Mouse (Mus musculus): ENCODE results near the gene Celsr3. TPM values are rescaled to one million over a fixed set of nuclear protein-coding genes. Genes with fewer than 3 reads are reported as not detected.
A peak's percentile ranks its signal among the peaks of the same experiment; 100 is the strongest.

The Celsr3 gene
- polyA plus RNA-seq, 1 experiment from 2014 or later, result 13.8 TPM

GRCm38 (mm10) chr9:108808163-108808665 lies 17.9 kb upstream of the Celsr3 start, which contains the start of gene Nckipsd:
TSS of gene Nckipsd (plus strand) at chr9:108808368.
- Histone ChIP-seq H3K4me1 (peaks cover 13% of the 10 kb centered on the region), H3K4me3 (peak within 1 kb of the TSS; percentile 73), H3K27ac (replicated peaks) (0 out of 2 replicates have a peak within 1 kb of the TSS, but pooled peaks have one; percentile 35), H3K36me3 (peaks cover 67% of the 10 kb centered on the region), H3K4me2 (replicated peaks) (peak within 1 kb of the TSS; percentile 86), H3K9ac (replicated peaks) (peak within 1 kb of the TSS; percentile 74), H3K27me3 (no peaks in the 10 kb centered on the region), H3K9me3 (no peaks in the 10 kb centered on the region)
- peak; percentile 91 for ATAC-seq (ENCODE audit: low FRiP score, low read depth)
- under 1% methylated on average over 59 of the region's 62 CpGs for WGBS

- 62% methylated on average over 5 of the region's 5 CpGs for WGBS
- Histone ChIP-seq H3K4me2 (replicated peaks) (peak overlapping the region; percentile 86), H3K36me3 (peaks cover 67% of the 10 kb centered on the region), H3K4me1 (peaks cover 13% of the 10 kb centered on the region), H3K4me3 (peak overlapping the region; percentile 73), H3K27me3 (no peaks in the 10 kb centered on the region), H3K9ac (replicated peaks) (peak overlapping the region; percentile 74), H3K27ac (replicated peaks) (no peak overlapping the region), H3K9me3 (no peaks in the 10 kb centered on the region)
- ATAC-seq (ENCODE audit: low FRiP score, low read depth), result no peak
These were observed 16.9 kb upstream of the Celsr3 start for GRCm38 (mm10) chr9:108809188-108809587.

- H3K36me3 ChIP-seq, result peaks cover 67% of the 10 kb centered on the region
- H3K9me3 ChIP-seq, result no peaks in the 10 kb centered on the region
- no peaks in the 10 kb centered on the region for H3K27me3 ChIP-seq
- H3K4me1 ChIP-seq, result peaks cover 13% of the 10 kb centered on the region
- ATAC-seq (ENCODE audit: low FRiP score, low read depth), result no peak
- H3K27ac ChIP-seq (replicated peaks), result no peak overlapping the region
- WGBS, result 80% methylated on average over 6 of the region's 6 CpGs
- no peak overlapping the region for H3K9ac ChIP-seq (replicated peaks)
- H3K4me3 ChIP-seq, result no peak overlapping the region
- 0 out of 2 replicates have a peak overlapping the region, but pooled peaks have one; percentile 86 for H3K4me2 ChIP-seq (replicated peaks)
These were observed 16.4 kb upstream of the Celsr3 start for GRCm38 (mm10) chr9:108809723-108810122.

GRCm38 (mm10) chr9:108810516-108810915 lies 15.6 kb upstream of the Celsr3 start:
- no peak overlapping the region for H3K4me3 ChIP-seq
- no peak overlapping the region for H3K4me2 ChIP-seq (replicated peaks)
- ATAC-seq (ENCODE audit: low FRiP score, low read depth), result no peak
- no peaks in the 10 kb centered on the region for H3K9me3 ChIP-seq
- H3K9ac ChIP-seq (replicated peaks), result no peak overlapping the region
- WGBS, result 85% methylated on average over 5 of the region's 5 CpGs
- H3K36me3 ChIP-seq, result peaks cover 67% of the 10 kb centered on the region
- H3K27ac ChIP-seq (replicated peaks), result no peak overlapping the region
- H3K27me3 ChIP-seq, result no peaks in the 10 kb centered on the region
- H3K4me1 ChIP-seq, result peaks cover 13% of the 10 kb centered on the region

GRCm38 (mm10) chr9:108815557-108815956 lies 10.6 kb upstream of the Celsr3 start:
- H3K9me3 ChIP-seq, result no peaks in the 10 kb centered on the region
- H3K36me3 ChIP-seq, result peaks cover 71% of the 10 kb centered on the region

GRCm38 (mm10) chr9:108819495-108819894 lies 6.6 kb upstream of the Celsr3 start:
- no peak overlapping the region for H3K27ac ChIP-seq (replicated peaks)
- H3K4me2 ChIP-seq (replicated peaks), result no peak overlapping the region
- WGBS, result 56% methylated on average over 3 of the region's 3 CpGs
- H3K27me3 ChIP-seq, result peaks cover 13% of the 10 kb centered on the region
- peaks cover 8% of the 10 kb centered on the region; the same call in 1 of the 2 replicates for H3K4me1 ChIP-seq
- no peaks in the 10 kb centered on the region for H3K9me3 ChIP-seq
- H3K36me3 ChIP-seq, result peaks cover 35% of the 10 kb centered on the region
- ATAC-seq (ENCODE audit: low FRiP score, low read depth), result no peak
- no peak overlapping the region for H3K9ac ChIP-seq (replicated peaks)
- no peak overlapping the region for H3K4me3 ChIP-seq

More at GRCm38 (mm10) chr9:108815557-108815956, 10.6 kb upstream of the Celsr3 start:
- no peaks in the 10 kb centered on the region for H3K27me3 ChIP-seq
- no peaks in the 10 kb centered on the region for H3K4me1 ChIP-seq
- H3K4me3 ChIP-seq, result no peak overlapping the region
- H3K4me2 ChIP-seq (replicated peaks), result no peak overlapping the region
- WGBS, result 93% methylated on average over 7 of the region's 7 CpGs
- H3K27ac ChIP-seq (replicated peaks), result no peak overlapping the region
- no peak overlapping the region for H3K9ac ChIP-seq (replicated peaks)
- ATAC-seq (ENCODE audit: low FRiP score, low read depth), result no peak

- peaks cover 14% of the 10 kb centered on the region; the same call in 1 of the 2 replicates for H3K4me1 ChIP-seq
- H3K27ac ChIP-seq (replicated peaks), result no peak overlapping the region
- no peak for ATAC-seq (ENCODE audit: low FRiP score, low read depth)
- H3K9me3 ChIP-seq, result no peaks in the 10 kb centered on the region
- WGBS, result 69% methylated on average over 5 of the region's 5 CpGs
- H3K4me2 ChIP-seq (replicated peaks), result no peak overlapping the region
- H3K9ac ChIP-seq (replicated peaks), result no peak overlapping the region
- peaks cover 29% of the 10 kb centered on the region for H3K36me3 ChIP-seq
- H3K4me3 ChIP-seq, result no peak overlapping the region
- peaks cover 19% of the 10 kb centered on the region for H3K27me3 ChIP-seq
These were observed 6.0 kb upstream of the Celsr3 start for GRCm38 (mm10) chr9:108820077-108820476.

- ATAC-seq (ENCODE audit: low FRiP score, low read depth), result no peak
- H3K4me1 ChIP-seq, result peaks cover 37% of the 10 kb centered on the region
- peak overlapping the region; percentile 77 for H3K4me3 ChIP-seq
- H3K27me3 ChIP-seq, result peaks cover 59% of the 10 kb centered on the region
- peak overlapping the region; percentile 34 for H3K9ac ChIP-seq (replicated peaks)
- H3K27ac ChIP-seq (replicated peaks), result peak overlapping the region; percentile 70
- WGBS, result 4% methylated on average over 25 of the region's 25 CpGs
- no peaks in the 10 kb centered on the region for H3K9me3 ChIP-seq
- H3K4me2 ChIP-seq (replicated peaks), result peak overlapping the region; percentile 76
- H3K36me3 ChIP-seq, result peaks cover 17% of the 10 kb centered on the region
These were observed 1.9 kb upstream of the Celsr3 start for GRCm38 (mm10) chr9:108824144-108824685.

GRCm38 (mm10) chr9:108824755-108825413 lies 1.2 kb upstream of the Celsr3 start:
- Histone ChIP-seq H3K4me1 (peaks cover 41% of the 10 kb centered on the region), H3K27me3 (peaks cover 66% of the 10 kb centered on the region), H3K4me3 (peak overlapping the region; percentile 77), H3K36me3 (peaks cover 24% of the 10 kb centered on the region), H3K4me2 (replicated peaks) (peak overlapping the region; percentile 76), H3K9me3 (no peaks in the 10 kb centered on the region), H3K27ac (replicated peaks) (peak overlapping the region; percentile 70), H3K9ac (replicated peaks) (peak overlapping the region; percentile 34)
- WGBS, result under 1% methylated on average over 31 of the region's 31 CpGs
- ATAC-seq (ENCODE audit: low FRiP score, low read depth), result peak; percentile 81

GRCm38 (mm10) chr9:108826700-108827340 lies 700 bp downstream of the Celsr3 start:
- Histone ChIP-seq H3K27me3 (peaks cover 84% of the 10 kb centered on the region), H3K4me2 (replicated peaks) (peak overlapping the region; percentile 76), H3K9ac (replicated peaks) (peak overlapping the region; percentile 78), H3K36me3 (peaks cover 27% of the 10 kb centered on the region), H3K9me3 (no peaks in the 10 kb centered on the region), H3K27ac (replicated peaks) (peak overlapping the region; percentile 81), H3K4me1 (peaks cover 59% of the 10 kb centered on the region), H3K4me3 (peak overlapping the region; percentile 77)
- peak; percentile 38; the same call in 1 of the 2 replicates for ATAC-seq (ENCODE audit: low FRiP score, low read depth)
- 2% methylated on average over 39 of the region's 39 CpGs for WGBS

GRCm38 (mm10) chr9:108827454-108827853 lies 1.3 kb downstream of the Celsr3 start:
- no peak overlapping the region for H3K27ac ChIP-seq (replicated peaks)
- peaks cover 64% of the 10 kb centered on the region for H3K4me1 ChIP-seq
- WGBS, result 15% methylated on average over 34 of the region's 34 CpGs
- H3K9ac ChIP-seq (replicated peaks), result peak overlapping the region; percentile 78; the same call in 1 of the 2 replicates
- peaks cover 30% of the 10 kb centered on the region for H3K36me3 ChIP-seq
- H3K4me3 ChIP-seq, result peak overlapping the region; percentile 77
- peak overlapping the region; percentile 76 for H3K4me2 ChIP-seq (replicated peaks)
- peaks cover 88% of the 10 kb centered on the region for H3K27me3 ChIP-seq
- no peaks in the 10 kb centered on the region for H3K9me3 ChIP-seq
- no peak for ATAC-seq (ENCODE audit: low FRiP score, low read depth)

GRCm38 (mm10) chr9:108827906-108828305 lies 1.8 kb downstream of the Celsr3 start:
- Histone ChIP-seq H3K27ac (replicated peaks) (no peak overlapping the region), H3K36me3 (peaks cover 32% of the 10 kb centered on the region), H3K27me3 (peaks cover 91% of the 10 kb centered on the region), H3K9me3 (no peaks in the 10 kb centered on the region), H3K4me1 (peaks cover 69% of the 10 kb centered on the region), H3K4me2 (replicated peaks) (peak overlapping the region; percentile 76), H3K9ac (replicated peaks) (no peak overlapping the region), H3K4me3 (peak overlapping the region; percentile 77)
- whole genome bisulfite sequencing, result 72% methylated on average over 18 of the region's 18 CpGs
- no peak for ATAC-seq (ENCODE audit: low FRiP score, low read depth)
